Mouse (Mus musculus) liver, postnatal 0 days (tissue): ENCODE measurements around the gene Psmb7.

Experiments
- CTCF ChIP-seq: sonication (generic); IDR thresholded peaks from 2 replicates; pipeline ENCODE4 v1.5.1; 2016; ENCODE audit warnings: antibody characterized with exemption, low read depth
- EP300 ChIP-seq: IDR thresholded peaks from 2 replicates; pipeline ENCODE4 v1.6.1; 2016; ENCODE audit warnings: antibody characterized with exemption, low read depth, mild to moderate bottlenecking

GRCm38 (mm10) chr2:38555659-38556058, 88.2 kb downstream of the Psmb7 start:
- TF ChIP-seq CTCF, result no peak
- no peak for TF ChIP-seq EP300
